Mouse (Mus musculus): ENCODE measurements around the gene Cacna1e. TPM values are rescaled to one million over a fixed set of nuclear protein-coding genes. Genes with fewer than 3 reads are reported as not detected.

Cacna1e gene
- total RNA-seq, 1 experiment from 2014 or later: 0.15 TPM

GRCm38 (mm10) chr1:154745241-154745640, 139.1 kb downstream of the Cacna1e start:
- ATAC-seq (replicated peaks in 1 of 2; ENCODE audit: insufficient read depth in 1 of 2, low FRiP score in 2 of 2, low TSS enrichment in 1 of 2, low read depth in 1 of 2, poor library complexity in 2 of 2, severe bottlenecking in 2 of 2): no peak

- ATAC-seq (replicated peaks in 1 of 2; ENCODE audit: insufficient read depth in 1 of 2, low FRiP score in 2 of 2, low TSS enrichment in 1 of 2, low read depth in 1 of 2, poor library complexity in 2 of 2, severe bottlenecking in 2 of 2): no peak
Observed at GRCm38 (mm10) chr1:154730411-154730961, 153.8 kb downstream of the Cacna1e start.

- peak in 1 of 2 experiments; percentile 50; a peak in 1 of 4 replicates for ATAC-seq (replicated peaks in 1 of 2; ENCODE audit: insufficient read depth in 1 of 2, low FRiP score in 2 of 2, low TSS enrichment in 1 of 2, low read depth in 1 of 2, poor library complexity in 2 of 2, severe bottlenecking in 2 of 2)
Observed at GRCm38 (mm10) chr1:154729269-154729980, 154.9 kb downstream of the Cacna1e start.

- ATAC-seq (replicated peaks in 1 of 2; ENCODE audit: insufficient read depth in 1 of 2, low FRiP score in 2 of 2, low TSS enrichment in 1 of 2, low read depth in 1 of 2, poor library complexity in 2 of 2, severe bottlenecking in 2 of 2): no peak
Observed at GRCm38 (mm10) chr1:154728682-154729081, 155.6 kb downstream of the Cacna1e start.

GRCm38 (mm10) chr1:154727696-154728095, 156.6 kb downstream of the Cacna1e start:
- ATAC-seq (replicated peaks in 1 of 2; ENCODE audit: insufficient read depth in 1 of 2, low FRiP score in 2 of 2, low TSS enrichment in 1 of 2, low read depth in 1 of 2, poor library complexity in 2 of 2, severe bottlenecking in 2 of 2): no peak

- ATAC-seq (replicated peaks in 1 of 2; ENCODE audit: insufficient read depth in 1 of 2, low FRiP score in 2 of 2, low TSS enrichment in 1 of 2, low read depth in 1 of 2, poor library complexity in 2 of 2, severe bottlenecking in 2 of 2): peak in 1 of 2 experiments; percentile 12; a peak in 2 of 4 replicates
Observed at GRCm38 (mm10) chr1:154726361-154727161, 157.7 kb downstream of the Cacna1e start.

GRCm38 (mm10) chr1:154725356-154726320, 158.7 kb downstream of the Cacna1e start:
- no peak for ATAC-seq (replicated peaks in 1 of 2; ENCODE audit: insufficient read depth in 1 of 2, low FRiP score in 2 of 2, low TSS enrichment in 1 of 2, low read depth in 1 of 2, poor library complexity in 2 of 2, severe bottlenecking in 2 of 2)

GRCm38 (mm10) chr1:154723537-154724286, 160.6 kb downstream of the Cacna1e start:
- no peak for ATAC-seq (replicated peaks in 1 of 2; ENCODE audit: insufficient read depth in 1 of 2, low FRiP score in 2 of 2, low TSS enrichment in 1 of 2, low read depth in 1 of 2, poor library complexity in 2 of 2, severe bottlenecking in 2 of 2)

- ATAC-seq (replicated peaks in 1 of 2; ENCODE audit: insufficient read depth in 1 of 2, low FRiP score in 2 of 2, low TSS enrichment in 1 of 2, low read depth in 1 of 2, poor library complexity in 2 of 2, severe bottlenecking in 2 of 2): no peak
Observed at GRCm38 (mm10) chr1:154723078-154723477, 161.2 kb downstream of the Cacna1e start.

- no peak for ATAC-seq (replicated peaks in 1 of 2; ENCODE audit: insufficient read depth in 1 of 2, low FRiP score in 2 of 2, low TSS enrichment in 1 of 2, low read depth in 1 of 2, poor library complexity in 2 of 2, severe bottlenecking in 2 of 2)
Observed at GRCm38 (mm10) chr1:154715596-154715995, 168.7 kb downstream of the Cacna1e start.

- ATAC-seq (replicated peaks in 1 of 2; ENCODE audit: insufficient read depth in 1 of 2, low FRiP score in 2 of 2, low TSS enrichment in 1 of 2, low read depth in 1 of 2, poor library complexity in 2 of 2, severe bottlenecking in 2 of 2): no peak
Observed at GRCm38 (mm10) chr1:154712747-154713146, 171.6 kb downstream of the Cacna1e start.

- ATAC-seq (replicated peaks in 1 of 2; ENCODE audit: insufficient read depth in 1 of 2, low FRiP score in 2 of 2, low TSS enrichment in 1 of 2, low read depth in 1 of 2, poor library complexity in 2 of 2, severe bottlenecking in 2 of 2): no peak
Observed at GRCm38 (mm10) chr1:154707584-154708290, 176.6 kb downstream of the Cacna1e start.

- no peak for ATAC-seq (replicated peaks in 1 of 2; ENCODE audit: insufficient read depth in 1 of 2, low FRiP score in 2 of 2, low TSS enrichment in 1 of 2, low read depth in 1 of 2, poor library complexity in 2 of 2, severe bottlenecking in 2 of 2)
Observed at GRCm38 (mm10) chr1:154706974-154707373, 177.3 kb downstream of the Cacna1e start.

GRCm38 (mm10) chr1:154705882-154706565, 178.3 kb downstream of the Cacna1e start:
- ATAC-seq (replicated peaks in 1 of 2; ENCODE audit: insufficient read depth in 1 of 2, low FRiP score in 2 of 2, low TSS enrichment in 1 of 2, low read depth in 1 of 2, poor library complexity in 2 of 2, severe bottlenecking in 2 of 2): no peak

- ATAC-seq (replicated peaks in 1 of 2; ENCODE audit: insufficient read depth in 1 of 2, low FRiP score in 2 of 2, low TSS enrichment in 1 of 2, low read depth in 1 of 2, poor library complexity in 2 of 2, severe bottlenecking in 2 of 2): peak; percentile 72 to 77
Observed at GRCm38 (mm10) chr1:154704558-154705185, 179.6 kb downstream of the Cacna1e start.
